In the genomic region with DNA sequence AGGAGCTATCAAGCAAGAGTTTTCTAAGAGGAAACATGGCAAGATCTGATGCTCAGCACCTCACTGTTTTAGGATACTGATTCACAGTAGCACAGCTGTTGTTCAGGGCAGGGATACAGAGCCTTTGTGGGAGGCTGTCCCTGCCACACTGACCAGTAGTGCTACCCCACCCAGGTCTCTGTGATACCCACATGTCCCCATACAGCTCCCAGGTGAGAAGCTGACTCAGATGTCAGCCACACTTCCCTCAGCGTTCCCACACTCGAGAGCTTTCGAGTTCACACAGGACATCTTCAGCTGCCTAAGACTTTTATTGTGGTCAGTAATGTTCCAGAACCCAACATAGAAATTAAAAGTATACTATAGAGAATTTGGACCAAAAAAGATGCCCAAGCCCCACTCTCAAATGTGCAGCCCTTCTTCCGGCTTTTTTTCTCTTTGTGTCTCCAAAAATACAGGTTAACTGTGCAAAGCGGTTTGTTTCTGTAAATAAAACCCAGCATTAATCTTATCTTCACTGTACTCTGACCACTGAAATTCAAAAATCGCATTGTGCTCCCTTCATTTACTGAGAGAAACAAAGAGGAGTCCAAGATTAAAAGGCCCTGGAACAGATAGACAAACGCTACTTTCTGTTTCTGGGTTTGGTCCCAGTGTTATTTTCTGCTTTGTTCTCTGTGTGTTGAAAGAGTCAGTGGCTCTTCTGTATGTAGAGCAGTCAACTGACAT, we compare ENCODE assay signal across 24 mouse cellular contexts. TPM values are rescaled to one million over a fixed set of nuclear protein-coding genes. Genes with fewer than 3 reads are reported as not detected.
DNase-seq lines count a peak whose midpoint lies in the region; ATAC-seq and TF ChIP-seq lines count a peak whose summit lies in the region.
"Had no signal": no experiment of that assay in that cellular context is flagged by ENCODE, and none has a peak within 500 bp of the region (broad histone marks: within the 10 kb centered on the region; RNA-seq: fewer than 3 reads in every experiment).

No protein-coding gene starts in this region.

- TF ChIP-seq EP300 in MEL (IDR thresholded peaks at IDR 0.05; ENCODE audit: low read depth in 1 of 2, low read length in 2 of 2), result no peak; a peak in 1 of 4 replicates

- H3K9me3 ChIP-seq in MEL (replicated peaks; ENCODE audit: insufficient read depth, low read length), result no peaks in the 10 kb centered on the region
- H3K9me3 ChIP-seq in liver, embryonic 15.5 days (replicated peaks), result no peaks in the 10 kb centered on the region
- H3K9me3 ChIP-seq: embryonic facial prominence, embryonic 12.5 days; forebrain, embryonic 13.5 days; heart, embryonic 15.5 days; limb, embryonic 10.5 days had no signal

- no peaks in the 10 kb centered on the region for H3K27me3 ChIP-seq in spleen, adult 2 months (ENCODE audit: control insufficient read depth, insufficient read depth, low read length)
- no peaks in the 10 kb centered on the region for H3K27me3 ChIP-seq in MEL (ENCODE audit: control insufficient read depth in 1 of 2, insufficient read depth in 2 of 2, low read length in 2 of 2)
- H3K27me3 ChIP-seq in liver, embryonic 15.5 days, result no peaks in the 10 kb centered on the region
- no peaks in the 10 kb centered on the region for H3K27me3 ChIP-seq in small intestine, adult 2 months (ENCODE audit: control insufficient read depth, insufficient read depth, low read length)
- H3K27me3 ChIP-seq: embryonic facial prominence, embryonic 12.5 days; forebrain, embryonic 13.5 days; heart, embryonic 15.5 days had no signal

- H3K4me3 ChIP-seq in spleen, adult 2 months (ENCODE audit: extremely low read depth, insufficient read depth, insufficient read length), result no peak overlapping the region
- H3K4me3 ChIP-seq in MEL (ENCODE audit: control insufficient read depth in 1 of 2, insufficient read depth in 1 of 2, low read depth in 2 of 2, low read length in 2 of 2), result no peak overlapping the region
- H3K4me3 ChIP-seq in liver, embryonic 15.5 days (replicated peaks), result no peak overlapping the region
- H3K4me3 ChIP-seq in small intestine, adult 2 months (ENCODE audit: low read depth, low read length), result no peak overlapping the region
- H3K4me3 ChIP-seq: embryonic facial prominence, embryonic 12.5 days; erythroblast, embryonic 14.5 days; forebrain, embryonic 13.5 days; heart, embryonic 15.5 days; left cerebral cortex, adult 2 months; limb, embryonic 10.5 days had no signal

- H3K4me2 ChIP-seq in liver, embryonic 15.5 days, result no peak overlapping the region
- H3K4me2 ChIP-seq: embryonic facial prominence, embryonic 12.5 days; forebrain, embryonic 13.5 days; heart, embryonic 15.5 days had no signal

- H3K79me2 ChIP-seq in MEL (ENCODE audit: control insufficient read depth, insufficient read depth, low read length, poor library complexity), result peaks cover 23% of the 10 kb centered on the region; the same call in 1 of the 2 replicates

- no peak for TF ChIP-seq CTCF in spleen, adult 2 months (IDR thresholded peaks at IDR 0.05; ENCODE audit: extremely low read depth, insufficient read depth, insufficient read length, insufficient replicate concordance)
- TF ChIP-seq CTCF in MEL (IDR thresholded peaks at IDR 0.05 in 2 of 3, conservative IDR thresholded peaks at IDR 0.05 in 1 of 3; ENCODE audit: control insufficient read depth in 1 of 3, insufficient read depth in 1 of 3, low read depth in 2 of 3, low read length in 3 of 3, poor library complexity in 1 of 3, severe bottlenecking in 1 of 3), result no peak
- TF ChIP-seq CTCF in small intestine, adult 2 months (IDR thresholded peaks at IDR 0.05; ENCODE audit: extremely low read depth, insufficient read length, insufficient replicate concordance, low read depth, low read length), result no peak

- peak overlapping the region; percentile 82 for H3K27ac ChIP-seq in spleen, adult 2 months (ENCODE audit: insufficient read depth, low read length)
- peak overlapping the region; percentile 28 for H3K27ac ChIP-seq in MEL (ENCODE audit: control insufficient read depth, low read depth, low read length)
- peak overlapping the region; percentile 24; the same call in 1 of the 2 replicates for H3K27ac ChIP-seq in liver, embryonic 15.5 days (replicated peaks)
- H3K27ac ChIP-seq in small intestine, adult 2 months (ENCODE audit: insufficient read depth, low read depth, low read length), result peak overlapping the region; percentile 31
- H3K27ac ChIP-seq: embryonic facial prominence, embryonic 12.5 days; forebrain, embryonic 13.5 days; heart, embryonic 15.5 days; left cerebral cortex, adult 2 months; limb, embryonic 10.5 days; liver, embryonic 14.5 days had no signal

- TF ChIP-seq POLR2A in spleen, adult 2 months (IDR thresholded peaks at IDR 0.05; ENCODE audit: low read depth, low read length), result no peak
- no peak; a peak in 1 of 4 replicates for TF ChIP-seq POLR2A in MEL (IDR thresholded peaks at IDR 0.05; ENCODE audit: control insufficient read depth in 1 of 2, insufficient read depth in 1 of 2, low read depth in 1 of 2, low read length in 2 of 2, poor library complexity in 1 of 2)
- TF ChIP-seq POLR2A in small intestine, adult 2 months (IDR thresholded peaks at IDR 0.05; ENCODE audit: low read depth, low read length), result no peak

- no peak for TF ChIP-seq RAD21 in MEL (IDR thresholded peaks at IDR 0.05; ENCODE audit: low read depth, low read length)

- peaks cover 46% of the 10 kb centered on the region for H3K4me1 ChIP-seq in spleen, adult 2 months (ENCODE audit: control insufficient read depth, insufficient read depth, insufficient read length)
- H3K4me1 ChIP-seq in MEL (ENCODE audit: control insufficient read depth in 1 of 2, insufficient read depth in 2 of 2, low read length in 2 of 2), result peaks cover 74 to 79% of the 10 kb centered on the region in 2 experiments
- peaks cover 60% of the 10 kb centered on the region for H3K4me1 ChIP-seq in liver, embryonic 15.5 days (replicated peaks)
- 0 out of 2 replicates have a peak, but pooled peaks cover 5% of the 10 kb centered on the region for H3K4me1 ChIP-seq in small intestine, adult 2 months (ENCODE audit: control insufficient read depth, insufficient read depth, insufficient read length, low read length)
- H3K4me1 ChIP-seq: embryonic facial prominence, embryonic 12.5 days; forebrain, embryonic 13.5 days; heart, embryonic 15.5 days; limb, embryonic 10.5 days had no signal

- peaks cover 24% of the 10 kb centered on the region for H3K36me3 ChIP-seq in spleen, adult 2 months (ENCODE audit: control insufficient read depth, insufficient read depth, low read length)
- H3K36me3 ChIP-seq in MEL (ENCODE audit: control insufficient read depth in 1 of 2, insufficient read depth in 2 of 2, low read length in 2 of 2), result peaks cover 54 to 88% of the 10 kb centered on the region in 2 experiments
- peaks cover 72% of the 10 kb centered on the region for H3K36me3 ChIP-seq in liver, embryonic 15.5 days (replicated peaks)
- H3K36me3 ChIP-seq in small intestine, adult 2 months (ENCODE audit: control insufficient read depth, insufficient read depth, low read length), result no peaks in the 10 kb centered on the region
- H3K36me3 ChIP-seq: embryonic facial prominence, embryonic 12.5 days; heart, embryonic 15.5 days; limb, embryonic 10.5 days had no signal

- no peak for ATAC-seq in liver, embryonic 15.5 days (ENCODE audit: insufficient read depth)
- ATAC-seq: forebrain, embryonic 13.5 days; lung, postnatal 0 days had no signal

- DNase-seq in spleen, adult 2 months (ENCODE audit: low read depth in 1 of 2, low spot score in 2 of 2), result no peak
- DNase-seq in spleen, postnatal 10 days (ENCODE audit: low spot score in 2 of 2), result no peak
- no peak for DNase-seq in MEL (ENCODE audit: low read depth, low spot score)
- DNase-seq in kidney, adult 11 months, result no peak
- no peak for DNase-seq in cerebellum, postnatal 4 days (ENCODE audit: low spot score in 2 of 2)
- DNase-seq: adrenal gland, postnatal 36 days; cerebellum, adult 8-10 months; gastrocnemius, postnatal 10 days; heart, adult 18-20 months; kidney, adult 2 months; kidney, postnatal 10 days; layer of hippocampus, adult 9-11 months; midbrain, embryonic 14.5 days; retina, postnatal 1 day had no signal

- H3K9ac ChIP-seq in MEL (ENCODE audit: control insufficient read depth, low read depth, low read length, poor library complexity, severe bottlenecking), result no peak overlapping the region
- H3K9ac ChIP-seq in liver, embryonic 15.5 days, result no peak overlapping the region
- H3K9ac ChIP-seq: embryonic facial prominence, embryonic 12.5 days; forebrain, embryonic 13.5 days; heart, embryonic 15.5 days; liver, embryonic 14.5 days had no signal

- WGBS in spleen, adult 2 months, result 16% methylated on average over 7 of the region's 7 CpGs
- 68% methylated on average over 7 of the region's 7 CpGs for WGBS in liver, embryonic 15.5 days (ENCODE audit: insufficient replicate concordance)
- WGBS in small intestine, adult 2 months, result 66% methylated on average over 7 of the region's 7 CpGs

TF ChIP-seq in MEL, 35 proteins besides CTCF, POLR2A, EP300 and RAD21:
- TF ChIP-seq GABPA (IDR thresholded peaks at IDR 0.05; ENCODE audit: low read depth, low read length), result no peak
- 0 out of 2 replicates have a peak, but pooled peaks have one; percentile 14 for TF ChIP-seq MYB (IDR thresholded peaks at IDR 0.05; ENCODE audit: low read depth, low read length)
- TF ChIP-seq ZKSCAN1 (IDR thresholded peaks at IDR 0.05; ENCODE audit: low read depth, low read length), result no peak
- peak; percentile 27; the same call in 1 of the 2 replicates for TF ChIP-seq GATA1 (IDR thresholded peaks at IDR 0.05; ENCODE audit: low read depth, low read length)
- TF ChIP-seq USF1 (IDR thresholded peaks at IDR 0.05; ENCODE audit: low read depth, low read length), result no peak
TF ChIP-seq in MEL: peak in this region for 2.

RNA-seq across cellular contexts. Expression of gene Ikzf1, which starts 31.3 kb away (rescaled TPM):
- 258 and 419 TPM in 2 replicates for polyA plus RNA-seq in spleen, adult 2 months (2012; rRNA removed)
- 90.6 and 97.3 TPM in 2 replicates for total RNA-seq in MEL (2012; rRNA removed)
- polyA plus RNA-seq in MEL (2012; ENCODE audit: insufficient read depth in 1 of 2, insufficient read length in 2 of 2, low read depth in 1 of 2, low replicate concordance in 2 of 2, missing spikeins in 1 of 2), result 100 to 1,000 TPM in 1 of 2 experiments, 10 to 100 TPM in 1; 28.0 to 128 TPM
- 33.7 and 35.9 TPM in 2 replicates for polyA plus RNA-seq in liver, embryonic 15.5 days (2015; fragmentation: Nextera tagmentation; extraction: Ambion mirVana)
- 15.6 and 21.9 TPM in 2 replicates for polyA plus RNA-seq in small intestine, adult 2 months (2012; rRNA removed)

Comparison
In these comparisons a context has a peak if more than half of its experiments do, and no peak if none do; other contexts are left out.
1. H3K27ac ChIP-seq: peak in every context shown above with its lines; median percentile 82 in spleen, adult 2 months; 31 in small intestine, adult 2 months; 28 in MEL; 24 in liver, embryonic 15.5 days.